Mouse (Mus musculus): ENCODE results near the gene Ckap2. TPM values are rescaled to one million over a fixed set of nuclear protein-coding genes. Genes with fewer than 3 reads are reported as not detected.

Gene Ckap2
- polyA plus RNA-seq (2011; ENCODE audit: insufficient read depth, insufficient read length, low replicate concordance, missing spikeins), result 29.1 and 30.2 TPM in 2 replicates

DNA sequence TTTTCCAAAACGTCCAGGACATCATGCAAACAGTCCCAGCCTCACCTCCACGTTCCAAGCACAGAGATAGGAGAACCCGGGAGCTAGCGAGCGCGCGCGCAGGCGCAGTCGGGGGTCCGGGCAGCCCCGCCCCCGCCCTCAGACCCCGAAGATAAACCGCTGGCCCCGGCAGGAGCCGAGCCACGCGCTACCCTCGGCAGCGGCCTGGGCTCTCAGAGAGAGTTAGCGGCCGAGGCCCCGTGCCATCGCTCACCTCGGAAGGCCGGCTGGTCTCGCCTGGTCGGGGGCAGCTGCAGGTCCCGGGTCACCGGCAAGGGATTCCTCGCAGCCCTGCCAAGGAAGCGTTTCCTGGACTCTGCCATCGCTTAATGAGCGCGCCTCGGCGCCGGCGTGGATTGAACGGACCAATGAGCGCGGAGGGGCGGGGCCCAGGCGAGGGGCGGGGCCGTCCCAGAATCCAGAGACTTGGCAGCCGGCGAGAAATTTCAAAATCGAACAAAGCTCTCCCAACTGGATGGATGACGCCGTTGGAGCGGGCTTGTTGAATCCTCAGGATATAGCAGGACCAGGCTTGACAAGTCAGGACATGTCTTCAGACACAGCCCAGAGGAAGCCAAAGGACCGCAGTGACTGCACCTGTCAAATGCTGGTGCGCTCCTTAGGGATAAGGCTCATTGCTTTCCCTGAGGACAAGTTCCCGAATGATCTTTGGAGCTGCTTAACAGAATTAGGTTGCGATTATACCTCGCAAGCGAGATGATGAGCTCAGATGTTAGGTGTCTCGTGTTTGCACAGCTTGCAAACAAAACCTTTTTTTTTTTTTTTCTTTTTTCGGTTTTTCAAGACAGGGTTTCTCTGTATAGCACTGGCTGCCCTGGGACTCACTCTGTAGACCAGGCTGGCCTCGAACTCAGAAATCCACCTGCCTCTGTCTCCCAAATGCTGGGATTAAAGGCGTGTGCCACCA is at the start of gene Ckap2:
Ckap2 (minus strand) TSS at position 389 of the 967 bp plus-strand sequence.
- TF ChIP-seq POLR2A (IDR thresholded peaks at IDR 0.05; ENCODE audit: borderline replicate concordance, control insufficient read depth, low read depth, low read length) (peak; percentile 85), CTCF (IDR thresholded peaks at IDR 0.05; ENCODE audit: control insufficient read depth, insufficient read depth, low read length) (no peak)
- peak within 1 kb of the TSS; percentile 97 for H3K4me3 ChIP-seq (replicated peaks; ENCODE audit: control insufficient read depth, low read depth, low read length)
- H3K4me1 ChIP-seq (ENCODE audit: control insufficient read depth, insufficient read depth, low read length), result no peaks in the 10 kb centered on the region
- H3K27ac ChIP-seq (ENCODE audit: control insufficient read depth, insufficient read depth, low read depth, low read length, poor library complexity), result peak within 1 kb of the TSS; percentile 84
- 3% methylated on average over 63 of the region's 63 CpGs for WGBS

DNA sequence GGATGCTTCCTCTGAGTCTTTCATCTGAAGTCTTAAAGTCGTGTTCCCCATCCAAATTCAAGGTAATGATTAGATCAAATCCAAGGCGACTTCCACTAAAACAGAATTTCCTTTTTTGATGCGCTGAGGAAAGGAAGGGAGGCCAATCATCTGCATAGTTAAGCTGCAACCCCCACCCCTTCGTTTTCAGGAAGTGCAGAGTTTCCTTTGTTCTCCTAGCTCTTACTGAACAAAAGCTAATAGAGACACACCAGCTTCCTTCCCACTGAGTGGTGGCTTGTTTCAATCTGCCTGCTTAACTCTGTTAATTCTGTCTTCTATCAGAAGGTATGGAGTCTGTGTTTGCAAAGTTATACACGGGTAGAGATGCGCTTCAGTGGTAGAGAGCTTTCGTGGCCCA is 43.0 kb upstream of the Ckap2 start:
- Histone ChIP-seq H3K27ac (ENCODE audit: control insufficient read depth, insufficient read depth, low read depth, low read length, poor library complexity) (no peak overlapping the region), H3K4me3 (replicated peaks; ENCODE audit: control insufficient read depth, low read depth, low read length) (no peak overlapping the region), H3K4me1 (ENCODE audit: control insufficient read depth, insufficient read depth, low read length) (no peaks in the 10 kb centered on the region; the same call in 1 of the 2 replicates)
- TF ChIP-seq CTCF (IDR thresholded peaks at IDR 0.05; ENCODE audit: control insufficient read depth, insufficient read depth, low read length) (no peak), POLR2A (IDR thresholded peaks at IDR 0.05; ENCODE audit: borderline replicate concordance, control insufficient read depth, low read depth, low read length) (no peak)
- 5% methylated on average over 7 of the region's 7 CpGs for WGBS

DNA sequence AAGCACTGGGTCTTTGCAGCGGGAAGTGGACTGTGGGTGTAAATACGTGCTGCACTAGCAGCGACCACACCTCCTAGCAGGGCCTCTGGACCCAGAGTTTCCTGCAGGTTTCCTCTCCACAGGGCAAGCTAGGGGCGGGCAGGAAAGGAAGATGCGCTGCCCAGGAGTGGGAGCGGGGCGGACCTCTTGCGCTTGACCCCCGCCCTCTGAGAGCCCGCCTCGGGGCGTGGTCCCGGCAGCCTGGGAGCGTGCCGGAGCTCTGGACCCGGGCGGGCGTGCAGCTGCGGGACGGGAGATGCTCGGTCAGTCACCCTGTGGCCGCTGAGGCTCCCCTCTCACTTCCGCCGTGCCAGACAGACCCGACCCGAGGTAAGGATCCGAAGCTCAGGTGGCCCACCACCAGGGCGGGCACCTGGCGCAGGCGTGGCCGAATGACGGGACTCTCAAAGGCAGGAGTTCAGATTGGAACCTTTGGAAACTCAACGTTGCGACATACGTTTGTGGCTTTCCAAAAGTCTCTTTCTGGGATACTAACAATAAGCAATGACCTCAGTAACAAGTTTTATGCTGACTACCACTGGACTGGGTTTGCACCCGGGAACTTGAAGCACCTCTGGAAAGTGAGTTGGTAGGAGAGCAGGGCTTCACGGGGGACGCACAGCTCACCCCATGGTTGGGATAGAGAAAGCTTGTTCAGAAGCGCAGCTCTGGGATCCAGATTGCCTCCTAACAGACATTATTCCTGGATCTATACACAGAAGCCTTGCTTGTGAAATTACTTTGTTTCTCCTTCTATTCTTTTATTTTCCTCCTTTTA is 41.6 kb upstream of the Ckap2 start, which contains the start of gene Thsd1:
Thsd1 (plus strand) TSS at position 253 of the 817 bp plus-strand sequence.
- WGBS, result under 1% methylated on average over 39 of the region's 39 CpGs
- no peak for TF ChIP-seq POLR2A (IDR thresholded peaks at IDR 0.05; ENCODE audit: borderline replicate concordance, control insufficient read depth, low read depth, low read length)
- no peak for TF ChIP-seq CTCF (IDR thresholded peaks at IDR 0.05; ENCODE audit: control insufficient read depth, insufficient read depth, low read length)
- Histone ChIP-seq H3K4me1 (ENCODE audit: control insufficient read depth, insufficient read depth, low read length) (no peaks in the 10 kb centered on the region; the same call in 1 of the 2 replicates), H3K27ac (ENCODE audit: control insufficient read depth, insufficient read depth, low read depth, low read length, poor library complexity) (no peak within 1 kb of the TSS), H3K4me3 (replicated peaks; ENCODE audit: control insufficient read depth, low read depth, low read length) (peak within 1 kb of the TSS; percentile 41)

DNA sequence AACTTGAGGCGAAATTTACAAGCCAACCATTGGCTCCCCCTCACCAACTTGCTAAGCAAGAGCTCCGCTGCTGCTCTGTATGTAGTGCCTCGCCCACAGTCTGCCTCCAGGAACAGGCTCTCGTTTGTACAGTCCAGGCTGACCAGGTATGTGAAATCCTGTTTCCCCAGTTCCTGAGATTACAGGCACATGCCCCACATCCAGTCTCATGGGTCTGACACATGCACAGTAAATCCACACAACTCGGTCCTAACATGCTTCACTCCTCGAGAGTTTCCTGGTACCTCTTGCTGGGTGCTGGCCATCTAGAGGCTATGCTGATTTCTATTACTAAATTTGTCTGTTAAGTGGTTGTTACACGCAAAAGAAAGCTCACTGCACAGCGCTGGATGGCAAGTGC is 40.7 kb upstream of the Ckap2 start:
- no peak overlapping the region for H3K4me3 ChIP-seq (replicated peaks; ENCODE audit: control insufficient read depth, low read depth, low read length)
- TF ChIP-seq CTCF (IDR thresholded peaks at IDR 0.05; ENCODE audit: control insufficient read depth, insufficient read depth, low read length), result no peak
- TF ChIP-seq POLR2A (IDR thresholded peaks at IDR 0.05; ENCODE audit: borderline replicate concordance, control insufficient read depth, low read depth, low read length), result no peak
- WGBS, result 38% methylated on average over 8 of the region's 8 CpGs
- H3K4me1 ChIP-seq (ENCODE audit: control insufficient read depth, insufficient read depth, low read length), result no peaks in the 10 kb centered on the region; the same call in 1 of the 2 replicates
- no peak overlapping the region for H3K27ac ChIP-seq (ENCODE audit: control insufficient read depth, insufficient read depth, low read depth, low read length, poor library complexity)

DNA sequence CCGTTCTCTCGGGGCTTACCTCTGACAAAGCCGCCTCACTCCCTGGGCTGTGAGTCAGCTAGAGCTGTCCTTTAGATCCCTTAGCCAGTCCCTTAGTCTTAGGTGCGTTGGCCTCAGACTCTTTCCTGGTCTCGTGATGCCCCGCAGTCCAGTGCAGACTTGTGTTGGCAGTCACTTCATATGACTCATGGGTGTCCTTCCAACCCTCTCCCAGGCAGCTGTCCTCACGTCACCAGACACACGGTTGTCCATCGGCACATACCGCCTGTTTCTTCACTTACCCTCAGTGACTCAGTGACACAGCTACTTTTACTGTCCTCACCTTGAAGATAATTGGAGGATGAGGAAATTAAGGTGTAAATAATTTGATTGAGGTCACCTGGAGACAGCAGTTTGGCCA is 29.2 kb upstream of the Ckap2 start:
- H3K4me1 ChIP-seq (ENCODE audit: control insufficient read depth, insufficient read depth, low read length), result no peaks in the 10 kb centered on the region
- WGBS, result 92% methylated on average over 10 of the region's 10 CpGs
- no peak overlapping the region for H3K4me3 ChIP-seq (replicated peaks; ENCODE audit: control insufficient read depth, low read depth, low read length)
- TF ChIP-seq CTCF (IDR thresholded peaks at IDR 0.05; ENCODE audit: control insufficient read depth, insufficient read depth, low read length) (no peak), POLR2A (IDR thresholded peaks at IDR 0.05; ENCODE audit: borderline replicate concordance, control insufficient read depth, low read depth, low read length) (no peak)
- H3K27ac ChIP-seq (ENCODE audit: control insufficient read depth, insufficient read depth, low read depth, low read length, poor library complexity), result no peak overlapping the region

DNA sequence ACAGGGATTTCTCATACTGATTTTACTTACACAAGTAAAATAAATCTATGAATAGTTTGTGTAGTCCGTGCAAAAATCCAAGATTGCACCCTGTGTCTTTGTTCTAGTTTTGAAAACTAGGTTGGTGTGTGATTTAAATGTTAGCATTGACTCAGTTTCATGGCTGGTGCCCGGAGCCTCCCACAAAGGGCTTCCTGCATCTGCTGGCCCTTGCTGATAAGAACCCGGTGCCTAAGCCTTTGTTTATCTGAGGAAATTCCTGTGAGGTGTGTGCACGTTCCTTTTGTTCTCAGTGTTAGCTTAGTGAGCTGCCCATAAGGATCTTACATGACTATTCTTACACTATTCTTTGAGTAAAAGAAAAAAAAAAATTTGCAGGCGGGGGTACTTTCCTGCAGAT is 23.4 kb upstream of the Ckap2 start:
- Histone ChIP-seq H3K4me1 (ENCODE audit: control insufficient read depth, insufficient read depth, low read length) (peaks cover 2% of the 10 kb centered on the region; the same call in 1 of the 2 replicates), H3K4me3 (replicated peaks; ENCODE audit: control insufficient read depth, low read depth, low read length) (no peak overlapping the region), H3K27ac (ENCODE audit: control insufficient read depth, insufficient read depth, low read depth, low read length, poor library complexity) (no peak overlapping the region)
- 23% methylated on average over 5 of the region's 5 CpGs for WGBS
- TF ChIP-seq CTCF (IDR thresholded peaks at IDR 0.05; ENCODE audit: control insufficient read depth, insufficient read depth, low read length) (no peak), POLR2A (IDR thresholded peaks at IDR 0.05; ENCODE audit: borderline replicate concordance, control insufficient read depth, low read depth, low read length) (no peak)

DNA sequence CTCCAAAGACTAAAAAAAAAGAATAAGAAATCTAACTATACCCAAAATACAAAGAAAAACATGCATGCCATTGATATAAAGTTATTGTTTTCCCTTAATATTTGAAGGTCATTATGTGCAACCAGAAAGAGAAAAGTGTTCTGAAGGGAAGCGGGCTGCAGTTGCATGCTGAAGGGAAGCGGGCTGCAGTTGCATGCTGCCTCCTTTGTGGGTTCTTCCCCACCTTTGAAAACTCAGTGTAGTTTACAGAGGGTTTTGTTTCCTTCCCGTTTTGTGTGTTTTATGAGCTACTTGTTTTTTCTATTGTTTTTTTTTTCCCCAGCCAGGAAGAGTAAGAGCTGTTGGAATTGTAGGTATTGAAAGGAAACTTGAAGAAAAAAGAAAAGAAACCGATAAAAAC is 21.9 kb upstream of the Ckap2 start:
- TF ChIP-seq POLR2A (IDR thresholded peaks at IDR 0.05; ENCODE audit: borderline replicate concordance, control insufficient read depth, low read depth, low read length), result no peak
- TF ChIP-seq CTCF (IDR thresholded peaks at IDR 0.05; ENCODE audit: control insufficient read depth, insufficient read depth, low read length), result no peak
- H3K27ac ChIP-seq (ENCODE audit: control insufficient read depth, insufficient read depth, low read depth, low read length, poor library complexity), result no peak overlapping the region
- no peak overlapping the region for H3K4me3 ChIP-seq (replicated peaks; ENCODE audit: control insufficient read depth, low read depth, low read length)
- 25% methylated on average over 4 of the region's 4 CpGs for WGBS
- H3K4me1 ChIP-seq (ENCODE audit: control insufficient read depth, insufficient read depth, low read length), result peaks cover 2% of the 10 kb centered on the region; the same call in 1 of the 2 replicates

Measured in bone marrow, adult 2 months (tissue).